Mouse (Mus musculus): ENCODE measurements around the gene Trim50.

- TF ChIP-seq CTCF (IDR thresholded peaks at IDR 0.05; ENCODE audit: extremely low read depth, insufficient read length, insufficient replicate concordance, low read depth, low read length): no peak
- no peak for TF ChIP-seq POLR2A (IDR thresholded peaks at IDR 0.05; ENCODE audit: low read depth, low read length)
Observed at GRCm38 (mm10) chr5:135356090-135356489, 3.0 kb downstream of the Trim50 start.
